Mouse (Mus musculus): ENCODE results near the gene Lilra6.
"Not testable (repeated sequence)": the region's sequence is repeated elsewhere in the genome, so short reads cannot be mapped to it uniquely, and the experiment has no call there.

The Lilra6 gene

DNA sequence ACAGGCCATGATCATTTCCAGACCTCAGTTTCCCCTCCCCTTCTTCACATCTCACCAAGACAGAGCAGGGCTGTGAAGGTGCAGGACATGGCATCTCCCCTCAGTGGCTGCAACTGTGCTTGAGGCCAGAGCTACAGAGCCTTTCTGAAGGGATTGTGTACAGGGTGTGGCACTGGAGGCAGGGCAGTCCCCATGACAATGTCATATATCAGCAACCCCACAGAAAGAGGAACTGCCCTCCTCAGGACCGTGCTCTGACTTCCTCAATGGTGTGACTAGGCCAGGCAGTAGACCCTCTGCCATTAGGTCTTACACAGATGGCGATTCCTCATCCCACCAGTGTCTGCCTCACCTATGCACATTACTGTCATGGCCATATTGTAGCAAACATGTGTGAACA is at the start of gene Lilra6:
Gene Lilra6, minus strand, starts transcription at position 117 of the 400 bp plus-strand sequence.
- peak; percentile 42 to 43 for DNase-seq (ENCODE audit: low read depth in 1 of 2, low spot score in 2 of 2)

DNA sequence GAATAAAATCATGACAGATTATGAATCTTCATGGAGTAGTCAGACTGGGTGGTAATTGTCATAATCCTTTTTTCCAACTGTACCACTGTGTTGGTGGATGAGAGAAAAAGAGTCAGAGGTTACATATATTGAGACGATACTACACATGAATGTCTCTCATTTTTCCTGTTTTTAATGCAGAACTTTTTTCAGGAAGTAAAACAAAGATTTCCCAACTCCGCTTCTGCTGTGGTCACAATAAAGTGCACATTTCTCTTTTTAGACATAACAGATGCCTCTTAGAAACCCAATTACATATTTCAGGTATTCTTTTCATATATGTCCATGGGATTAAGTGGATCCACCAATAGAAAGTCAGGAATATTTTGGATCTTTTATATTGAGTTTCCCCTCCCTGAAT is 46.7 kb upstream of the Lilra6 start:
- no peak for DNase-seq (ENCODE audit: low read depth in 1 of 2, low spot score in 2 of 2)

DNA sequence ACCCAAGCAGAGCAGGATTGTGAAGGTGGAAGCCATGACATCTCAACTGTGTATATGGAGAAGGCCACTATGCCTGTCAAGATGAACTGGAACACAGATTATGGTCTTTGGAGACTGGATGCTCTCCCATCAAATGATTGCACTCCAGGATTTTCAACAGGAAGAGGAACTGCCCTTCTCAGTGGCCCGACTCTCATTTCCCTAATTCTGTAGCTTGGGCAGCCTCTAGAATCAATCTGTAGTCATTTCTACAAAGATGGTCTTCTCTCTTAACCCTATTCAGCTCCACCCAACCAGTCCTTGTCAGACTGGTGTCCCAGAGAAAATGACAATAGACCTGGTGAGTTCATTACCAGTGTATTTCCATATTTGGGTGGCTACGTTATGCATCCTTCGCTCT is 42.1 kb upstream of the Lilra6 start:
- DNase-seq (ENCODE audit: low read depth in 1 of 2, low spot score in 2 of 2), result no peak

DNA sequence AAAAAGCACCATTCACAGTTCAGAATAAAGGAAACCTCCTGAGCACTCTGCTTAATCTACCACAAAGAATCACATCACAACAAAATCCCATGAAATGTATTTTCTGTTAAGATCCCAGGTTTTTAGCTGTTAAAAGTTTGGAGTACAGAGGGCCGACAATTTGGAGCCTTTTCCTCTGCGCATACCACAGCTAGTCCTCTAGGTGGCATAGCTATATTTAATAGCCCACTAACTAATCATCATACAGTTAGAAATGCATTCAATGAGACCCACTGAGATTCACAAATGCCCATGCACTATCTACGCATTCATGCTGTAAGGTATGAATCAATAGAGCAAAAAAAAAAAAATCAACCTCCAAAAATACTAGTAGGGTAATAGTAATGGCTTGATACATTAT is 33.9 kb upstream of the Lilra6 start:
- no peak for DNase-seq (ENCODE audit: low read depth in 1 of 2, low spot score in 2 of 2)

DNA sequence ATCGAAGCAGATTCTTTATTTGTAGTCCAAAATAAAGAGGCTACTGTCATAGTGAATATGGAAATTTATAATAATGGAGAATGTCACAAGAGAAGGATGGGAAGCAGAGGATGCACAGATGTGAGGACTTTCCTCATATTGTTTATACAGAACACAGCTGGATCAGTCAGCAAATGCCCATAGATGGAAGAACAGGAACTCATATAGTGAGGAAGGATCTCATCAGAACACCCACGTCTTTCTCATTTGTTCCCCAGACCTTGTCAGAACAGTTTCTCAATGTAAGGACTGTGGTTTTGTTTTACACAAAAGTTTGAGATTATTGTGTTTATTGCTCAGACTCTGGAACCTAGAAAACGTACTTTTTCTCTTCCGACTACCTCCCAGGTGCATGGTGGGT is 32.9 kb upstream of the Lilra6 start:
- DNase-seq (ENCODE audit: low read depth in 1 of 2, low spot score in 2 of 2), result no peak

DNA sequence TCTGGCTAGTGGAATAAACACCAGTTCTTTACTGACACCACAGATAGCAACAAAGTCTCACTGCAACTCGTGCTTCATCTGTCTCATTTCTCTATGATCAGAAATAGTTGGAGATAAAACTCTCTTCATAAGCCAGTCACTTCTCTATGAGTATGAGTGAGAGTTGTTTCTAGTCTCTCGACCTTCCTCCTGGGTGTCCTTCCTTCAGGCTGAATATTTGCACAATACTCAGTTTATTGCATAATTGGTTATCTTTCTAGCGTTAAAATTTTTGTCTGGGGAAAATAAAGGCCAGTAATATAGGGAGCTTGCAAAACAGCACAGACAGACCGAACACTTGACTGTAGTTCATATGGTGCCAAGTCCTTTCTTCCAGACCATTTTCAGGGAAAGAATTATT is 30.8 kb upstream of the Lilra6 start:
- DNase-seq (ENCODE audit: low read depth in 1 of 2, low spot score in 2 of 2), result no peak

DNA sequence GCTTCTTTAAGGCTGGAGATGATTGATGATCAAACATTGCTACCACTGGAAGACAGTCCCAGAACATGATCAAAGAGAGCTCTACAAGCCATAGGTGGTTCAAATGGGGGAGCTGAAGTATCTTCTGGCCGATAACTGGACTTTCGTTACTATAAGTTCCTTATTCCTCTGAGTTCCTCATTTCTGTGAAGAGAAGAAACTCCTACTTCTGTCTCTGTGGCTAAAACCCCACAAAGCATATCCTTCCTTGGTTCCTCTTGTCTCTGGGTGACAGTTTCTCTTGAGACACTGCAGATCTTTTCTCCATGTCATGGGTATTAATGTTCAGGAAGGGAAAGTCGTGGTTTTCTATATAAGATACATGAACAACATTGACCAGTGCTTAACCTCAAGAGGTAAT is 25.6 kb upstream of the Lilra6 start:
- DNase-seq (ENCODE audit: low read depth in 1 of 2, low spot score in 2 of 2), result peak; percentile 7 to 12

DNA sequence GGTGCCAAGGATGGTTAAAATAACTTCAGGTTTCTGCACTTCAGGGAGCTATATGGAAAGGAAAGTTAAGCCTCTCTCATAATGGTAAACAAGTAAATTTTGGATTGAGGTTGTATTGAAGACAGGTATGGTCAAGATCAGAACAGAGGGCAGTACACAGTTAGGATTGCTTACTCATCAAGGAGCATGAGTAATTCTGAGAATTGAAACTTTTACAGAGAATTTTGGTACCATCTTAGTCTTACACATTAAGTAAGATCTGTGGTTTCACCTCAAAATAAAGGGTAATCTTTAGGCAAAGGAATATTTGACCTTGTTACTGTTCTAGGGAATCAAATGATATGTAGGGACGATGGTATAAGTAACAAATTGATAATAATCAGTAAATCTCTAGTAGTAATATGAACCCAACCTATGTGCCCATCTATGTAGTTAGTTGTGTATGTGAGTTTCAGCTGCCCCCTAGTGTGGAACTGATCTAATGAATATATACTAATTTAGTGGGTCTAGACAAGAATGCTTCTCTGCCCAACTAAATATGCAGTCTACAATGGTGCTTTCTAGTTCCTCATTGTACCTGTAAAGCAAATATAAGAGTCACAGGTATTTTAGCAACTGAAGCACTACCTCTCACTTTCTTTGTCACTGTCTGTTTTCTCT is 24.7 kb upstream of the Lilra6 start:
- DNase-seq (ENCODE audit: low read depth in 1 of 2, low spot score in 2 of 2), result no peak

DNA sequence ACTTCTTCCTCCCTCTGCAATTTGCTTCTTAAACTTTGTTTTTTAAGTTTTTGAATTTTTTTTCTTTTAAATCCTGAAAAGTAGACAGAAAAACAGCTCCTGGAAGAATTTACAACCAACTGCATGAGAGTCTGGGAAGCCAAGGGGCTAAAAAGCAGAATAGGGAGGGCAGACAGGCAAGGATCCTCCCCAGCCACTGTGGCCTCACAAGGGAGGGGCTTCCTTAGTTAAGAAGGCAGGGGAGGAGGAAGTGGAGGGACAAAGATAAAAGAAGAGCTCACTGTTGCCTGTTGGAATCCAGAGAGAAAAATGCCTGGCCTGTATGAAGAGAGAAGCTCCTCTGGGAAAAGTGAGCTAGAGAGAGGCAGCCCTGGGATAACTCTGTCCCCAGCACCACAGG is 20.2 kb upstream of the Lilra6 start:
- DNase-seq (ENCODE audit: low read depth in 1 of 2, low spot score in 2 of 2), result peak in 1 of 2 experiments; percentile 13

DNA sequence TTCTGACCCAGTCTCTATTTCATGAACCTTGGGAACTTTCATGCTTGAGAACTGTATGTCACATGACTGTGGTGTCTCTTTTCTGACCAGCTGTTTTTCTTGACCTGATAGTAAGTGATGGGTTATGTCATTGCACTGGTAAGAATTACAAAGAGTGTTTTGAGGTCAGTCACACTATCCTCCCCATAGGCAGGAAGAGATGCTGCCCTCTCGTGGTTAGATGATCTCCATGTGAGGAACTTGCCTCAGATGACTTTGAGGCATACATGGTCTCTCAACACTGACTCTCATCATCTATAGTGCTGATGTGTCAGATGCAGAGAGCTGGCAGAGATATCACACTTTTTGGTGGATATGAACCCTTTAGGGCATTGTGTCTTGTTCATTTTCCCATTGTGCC is 11.6 kb downstream of the Lilra6 start:
- no peak for DNase-seq (ENCODE audit: low read depth in 1 of 2, low spot score in 2 of 2)

DNA sequence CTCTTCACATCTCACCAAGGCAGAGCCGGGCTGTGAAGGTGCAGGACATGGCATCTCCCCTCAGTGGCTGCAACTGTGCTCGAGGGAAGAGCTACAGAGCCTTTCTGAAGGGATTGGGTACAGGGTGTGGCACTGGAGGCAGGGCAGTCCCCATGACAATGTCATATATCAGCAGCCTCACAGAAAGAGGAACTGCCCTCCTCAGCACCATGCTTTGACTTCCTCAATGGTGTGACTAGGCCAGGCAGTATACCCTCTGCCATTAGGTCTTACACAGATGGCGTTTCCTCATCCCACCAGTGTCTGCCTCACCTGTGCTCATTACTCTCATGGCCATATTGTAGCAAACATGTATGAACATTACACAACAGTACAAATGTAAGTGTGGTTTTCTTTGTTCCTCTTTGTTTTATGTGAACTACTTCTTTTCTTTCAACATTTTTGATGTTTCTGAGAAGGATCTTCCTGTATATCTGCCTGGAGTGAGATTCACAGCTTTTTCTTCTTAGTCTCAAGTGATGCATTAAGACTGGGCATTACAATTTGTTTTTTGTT is 17.2 kb downstream of the Lilra6 start, which contains the start of gene Gm14548:
Gene Gm14548, minus strand, starts transcription at position 85 of the 555 bp plus-strand sequence.
- peak; percentile 57 to 65 for DNase-seq (ENCODE audit: low read depth in 1 of 2, low spot score in 2 of 2)

DNA sequence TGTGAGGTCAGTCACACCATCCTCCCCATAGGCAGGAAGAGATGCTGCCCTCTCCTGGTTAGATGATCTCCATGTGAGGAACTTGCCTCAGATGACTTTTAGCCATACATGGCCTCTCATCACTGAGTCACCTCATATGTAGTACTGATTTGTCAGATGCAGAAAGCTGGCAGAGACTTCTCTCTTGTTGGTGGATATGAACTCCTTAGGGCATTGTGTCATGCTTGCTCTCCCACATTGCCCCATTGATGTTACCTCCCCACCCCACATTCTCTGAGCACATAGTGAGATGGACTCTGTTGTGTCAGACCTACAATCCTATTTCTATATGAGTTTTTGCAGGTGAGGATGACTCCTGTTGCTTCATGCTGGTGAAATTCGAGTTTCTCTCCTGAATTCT is 40.3 kb downstream of the Lilra6 start:
- DNase-seq (ENCODE audit: low read depth in 1 of 2, low spot score in 2 of 2), result not testable (repeated sequence)

Measured in monocyte, adult 2 months (primary cell).